Mouse (Mus musculus) heart, adult 10 weeks (tissue): ENCODE measurements around the gene Ephb2. TPM values are rescaled to one million over a fixed set of nuclear protein-coding genes. Genes with fewer than 3 reads are reported as not detected.

Experiments used
- polyA plus RNA-seq: library from polyadenylated mRNA; stranded (reverse); fragments of 350-450 nt; fragmentation: Illumina TruSeq; extraction: RNeasy Lipid Tissue Mini Kit (QIAGEN cat#74804); gene quantifications from one replicate; pipeline ENCODE4 v1.2.3, GENCODE M21; 2014; ENCODE audit warnings: low read depth, low replicate concordance

The Ephb2 gene
- polyA plus RNA-seq, result 0.58 TPM

GRCm38 (mm10) chr4:136835621-136836386 is at the start of gene Ephb2:
TSS of gene Ephb2 (minus strand) at chr4:136835988.

GRCm38 (mm10) chr4:136622388-136622787 is 213.4 kb downstream of the Ephb2 start, which contains the start of gene Lactbl1:
TSS of gene Lactbl1 (plus strand) at chr4:136622621.

GRCm38 (mm10) chr4:136610387-136610856 is 225.4 kb downstream of the Ephb2 start, which contains the start of gene Tex46:
TSS of gene Tex46 (plus strand) at chr4:136610437.

DNA sequence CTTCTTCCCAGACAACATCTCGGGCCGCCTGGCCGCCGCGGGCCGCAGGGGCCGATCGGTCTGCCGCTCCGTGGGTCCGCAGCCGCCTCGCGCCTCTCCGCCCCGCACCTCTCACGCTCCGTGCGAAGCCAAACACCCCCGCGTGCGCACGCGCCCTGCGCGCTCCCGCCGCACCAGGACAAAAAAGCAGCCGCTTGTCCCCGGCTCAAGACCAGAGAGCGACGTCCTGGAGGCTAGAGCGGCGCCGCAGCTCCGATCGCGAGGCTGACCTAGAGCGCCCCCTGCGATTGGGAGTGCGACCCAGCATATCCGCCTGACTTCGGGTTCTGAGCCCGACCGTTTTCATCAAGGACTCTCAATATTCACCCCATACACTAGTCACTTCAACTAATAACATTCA is 233.2 kb downstream of the Ephb2 start, which contains the start of gene Kdm1a:
TSS of gene Kdm1a (minus strand) at position 156 of the 400 bp plus-strand sequence.

Other genes starting within 250 kb of the Ephb2 start
- gene Kdm1a, start 233.3 kb downstream of the Ephb2 start, polyA plus RNA-seq, result 25.7 TPM
- gene Tex46, start 225.6 kb downstream of the Ephb2 start, polyA plus RNA-seq, result not detected
- gene Lactbl1, start 213.4 kb downstream of the Ephb2 start, polyA plus RNA-seq, result not detected
- gene C1qb, start 50.2 kb upstream of the Ephb2 start, polyA plus RNA-seq, result 68.4 TPM
- gene C1qc, start 57.1 kb upstream of the Ephb2 start, polyA plus RNA-seq, result 62.2 TPM
- 70.0 TPM for gene C1qa, start 62.8 kb upstream of the Ephb2 start, polyA plus RNA-seq
- not detected for gene Epha8, start 120.8 kb upstream of the Ephb2 start, polyA plus RNA-seq
- 5.2 TPM for gene Zbtb40, start 212.8 kb upstream of the Ephb2 start, polyA plus RNA-seq